Mouse (Mus musculus): ENCODE measurements around the gene Aqp7. TPM values are rescaled to one million over a fixed set of nuclear protein-coding genes. Genes with fewer than 3 reads are reported as not detected.

The Aqp7 gene
- not detected in 2 replicates for total RNA-seq (2014; fragmentation: Nextera tagmentation)
- not detected in 2 replicates for total RNA-seq (2017)
- polyA plus RNA-seq (2012), result not detected in 2 replicates

DNA sequence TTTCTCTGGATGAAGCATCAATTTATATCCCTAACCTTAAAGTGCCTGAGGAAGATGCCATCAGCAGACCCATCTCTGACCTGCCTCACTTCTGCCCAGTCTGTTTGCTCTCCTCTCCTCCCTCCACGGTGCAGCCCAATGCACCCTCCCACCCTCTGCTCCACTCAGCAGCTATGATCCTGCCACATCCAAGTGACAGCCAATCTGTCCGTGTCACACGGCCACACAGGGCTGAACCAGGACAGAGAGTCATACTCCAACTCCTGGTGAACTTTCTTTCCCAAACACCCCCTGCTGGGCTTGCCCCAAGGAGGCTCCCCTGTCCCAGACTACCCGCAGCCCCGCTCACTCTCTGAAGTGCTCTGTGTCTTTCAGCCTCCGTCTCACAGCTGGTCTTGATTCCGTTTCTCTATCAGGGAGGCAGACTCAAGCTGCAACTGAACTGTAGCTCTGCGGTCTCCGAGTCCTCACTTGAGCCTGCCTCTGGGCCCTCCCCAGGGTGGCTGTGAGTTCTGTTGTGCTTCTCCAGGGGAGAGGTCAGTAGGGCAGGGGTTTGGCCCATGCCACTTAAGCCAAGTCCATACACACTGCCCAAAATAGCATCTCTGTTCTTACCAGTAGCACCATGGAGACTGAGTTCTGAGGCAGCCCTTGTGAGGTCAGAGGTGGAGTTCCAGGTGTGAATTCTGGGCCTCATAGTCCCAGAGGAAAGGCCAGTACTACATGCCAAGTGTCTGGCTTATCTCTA lies at the start of gene Aqp7:
Gene Aqp7, minus strand, starts transcription at position 616 of the 748 bp plus-strand sequence.
- DNase-seq (ENCODE audit: low spot score), result no peak
- Histone ChIP-seq H3K36me3 (replicated peaks) (no peaks in the 10 kb centered on the region), H3K9me3 (replicated peaks) (no peaks in the 10 kb centered on the region), H3K27me3 (ENCODE audit: insufficient read depth, low read length) (peaks cover 48% of the 10 kb centered on the region), H3K4me3 (ENCODE audit: low read depth, low read length) (no peak within 1 kb of the TSS), H3K4me1 (ENCODE audit: insufficient read depth, low read depth, low read length) (peaks cover 14% of the 10 kb centered on the region)
- ATAC-seq (ENCODE audit: extremely low read depth, insufficient number of reproducible peaks, low FRiP score, poor library complexity, severe bottlenecking), result no peak
- TF ChIP-seq GATA1 (IDR thresholded peaks at IDR 0.05; ENCODE audit: borderline replicate concordance, low read length) (no peak), TAL1 (conservative IDR thresholded peaks at IDR 0.05; ENCODE audit: low read depth, low read length) (no peak), CTCF (IDR thresholded peaks at IDR 0.05; ENCODE audit: low read depth, low read length) (no peak), GATA2 (IDR thresholded peaks at IDR 0.05; ENCODE audit: borderline replicate concordance, low read depth, low read length) (no peak), POLR2AphosphoS5 (IDR thresholded peaks at IDR 0.05; ENCODE audit: insufficient replicate concordance, low read depth, low read length) (no peak)

- DNase-seq (ENCODE audit: low spot score), result no peak
- H3K27me3 ChIP-seq (ENCODE audit: insufficient read depth, low read length), result peaks cover 15% of the 10 kb centered on the region
- H3K4me1 ChIP-seq (ENCODE audit: insufficient read depth, low read depth, low read length), result peaks cover 46% of the 10 kb centered on the region
Measured at GRCm38 (mm10) chr4:41097381-41097780, 49.4 kb upstream of the Aqp7 start.

DNA sequence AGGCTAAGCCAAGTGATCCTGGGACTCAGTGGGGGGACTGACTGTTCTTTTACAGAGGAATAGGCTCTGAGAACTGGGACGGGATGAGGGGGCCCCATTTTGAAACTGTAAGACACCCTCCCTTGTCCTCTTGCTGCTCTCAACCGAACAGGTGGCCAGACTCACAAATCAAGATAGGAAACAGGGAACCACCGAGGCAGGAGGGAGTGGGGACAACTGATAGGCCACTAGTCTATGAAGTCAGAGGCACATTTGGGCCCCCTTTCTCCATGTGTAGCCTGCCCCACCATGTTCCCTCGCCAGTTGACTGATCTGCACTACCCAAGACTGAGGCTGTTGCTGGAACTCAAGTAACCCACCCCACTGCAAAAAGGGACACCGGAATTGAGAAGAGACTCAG lies 48.9 kb upstream of the Aqp7 start:
- Histone ChIP-seq H3K4me3 (ENCODE audit: low read depth, low read length) (peak overlapping the region; percentile 72; the same call in 1 of the 2 replicates), H3K27me3 (ENCODE audit: insufficient read depth, low read length) (peaks cover 10% of the 10 kb centered on the region), H3K36me3 (replicated peaks) (peaks cover 16% of the 10 kb centered on the region), H3K9me3 (replicated peaks) (no peaks in the 10 kb centered on the region), H3K4me1 (ENCODE audit: insufficient read depth, low read depth, low read length) (peaks cover 50% of the 10 kb centered on the region)
- ATAC-seq (ENCODE audit: extremely low read depth, insufficient number of reproducible peaks, low FRiP score, poor library complexity, severe bottlenecking) (no peak), DNase-seq (ENCODE audit: low spot score) (peak; percentile 46)
- TF ChIP-seq TAL1 (conservative IDR thresholded peaks at IDR 0.05; ENCODE audit: low read depth, low read length) (peak; percentile 28; the same call in 1 of the 2 replicates), CTCF (IDR thresholded peaks at IDR 0.05; ENCODE audit: low read depth, low read length) (no peak), GATA2 (IDR thresholded peaks at IDR 0.05; ENCODE audit: borderline replicate concordance, low read depth, low read length) (no peak), POLR2AphosphoS5 (IDR thresholded peaks at IDR 0.05; ENCODE audit: insufficient replicate concordance, low read depth, low read length) (no peak)

More at GRCm38 (mm10) chr4:41097381-41097780, 49.4 kb upstream of the Aqp7 start:
- Histone ChIP-seq H3K36me3 (replicated peaks) (peaks cover 16% of the 10 kb centered on the region), H3K9me3 (replicated peaks) (no peaks in the 10 kb centered on the region), H3K4me3 (ENCODE audit: low read depth, low read length) (peak overlapping the region; percentile 72; the same call in 1 of the 2 replicates)
- ATAC-seq (ENCODE audit: extremely low read depth, insufficient number of reproducible peaks, low FRiP score, poor library complexity, severe bottlenecking), result no peak
- TF ChIP-seq GATA2 (IDR thresholded peaks at IDR 0.05; ENCODE audit: borderline replicate concordance, low read depth, low read length), result no peak
- no peak for TF ChIP-seq POLR2AphosphoS5 (IDR thresholded peaks at IDR 0.05; ENCODE audit: insufficient replicate concordance, low read depth, low read length)
- TF ChIP-seq TAL1 (conservative IDR thresholded peaks at IDR 0.05; ENCODE audit: low read depth, low read length), result no peak
- TF ChIP-seq CTCF (IDR thresholded peaks at IDR 0.05; ENCODE audit: low read depth, low read length), result no peak
- TF ChIP-seq GATA1 (IDR thresholded peaks at IDR 0.05; ENCODE audit: borderline replicate concordance, low read length), result no peak

GRCm38 (mm10) chr4:41096169-41096568 lies 48.2 kb upstream of the Aqp7 start:
- Histone ChIP-seq H3K27me3 (ENCODE audit: insufficient read depth, low read length) (peaks cover 6% of the 10 kb centered on the region; the same call in 1 of the 2 replicates), H3K4me3 (ENCODE audit: low read depth, low read length) (peak overlapping the region; percentile 44; the same call in 1 of the 2 replicates), H3K4me1 (ENCODE audit: insufficient read depth, low read depth, low read length) (peaks cover 49% of the 10 kb centered on the region), H3K36me3 (replicated peaks) (peaks cover 16% of the 10 kb centered on the region), H3K9me3 (replicated peaks) (no peaks in the 10 kb centered on the region)
- TF ChIP-seq TAL1 (conservative IDR thresholded peaks at IDR 0.05; ENCODE audit: low read depth, low read length), result no peak
- DNase-seq (ENCODE audit: low spot score) (no peak), ATAC-seq (ENCODE audit: extremely low read depth, insufficient number of reproducible peaks, low FRiP score, poor library complexity, severe bottlenecking) (no peak)

DNA sequence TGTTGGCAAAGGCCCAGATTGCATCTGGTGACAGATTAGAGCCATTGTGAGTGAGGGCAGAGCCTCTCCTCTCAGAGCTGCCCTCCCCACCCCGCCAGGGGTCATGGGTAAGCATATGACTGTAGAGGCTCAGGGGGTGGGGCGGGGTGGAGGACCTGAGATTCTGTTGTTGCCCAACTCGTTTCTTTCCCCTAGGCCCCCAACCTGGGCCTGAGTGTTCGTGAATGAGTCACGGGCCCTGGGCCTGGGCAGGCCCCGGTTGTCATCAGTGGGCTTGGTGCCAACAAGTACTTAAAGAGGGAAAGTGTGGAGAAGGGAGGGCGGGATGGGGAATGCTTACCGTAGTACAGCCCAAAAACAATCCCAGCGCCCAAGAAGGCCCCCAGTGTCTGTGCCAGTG lies 46.4 kb upstream of the Aqp7 start:
- ATAC-seq (ENCODE audit: extremely low read depth, insufficient number of reproducible peaks, low FRiP score, poor library complexity, severe bottlenecking), result no peak
- peaks cover 4% of the 10 kb centered on the region; the same call in 1 of the 2 replicates for H3K27me3 ChIP-seq (ENCODE audit: insufficient read depth, low read length)

DNA sequence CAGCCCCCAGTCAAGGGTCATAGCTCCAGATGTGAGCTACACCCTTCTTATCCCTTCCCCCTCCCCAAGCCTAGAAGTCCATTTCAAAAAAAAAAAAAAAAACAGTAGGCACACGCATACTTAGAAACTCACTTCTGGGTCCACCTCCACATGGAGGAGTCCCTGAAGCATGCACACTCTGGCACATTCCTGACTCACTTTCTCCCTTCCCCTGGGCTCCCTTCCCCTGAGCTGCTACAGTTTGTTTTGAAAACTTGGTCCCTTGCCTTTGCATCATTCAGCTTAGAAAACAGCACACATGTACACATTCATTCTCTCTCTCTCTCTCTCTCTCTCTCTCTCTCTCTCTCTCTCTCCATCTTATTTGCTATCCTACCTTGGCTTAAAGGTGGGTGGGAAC lies 45.0 kb upstream of the Aqp7 start:
- ATAC-seq (ENCODE audit: extremely low read depth, insufficient number of reproducible peaks, low FRiP score, poor library complexity, severe bottlenecking) (no peak), DNase-seq (ENCODE audit: low spot score) (no peak)
- no peak overlapping the region for H3K4me3 ChIP-seq (ENCODE audit: low read depth, low read length)
- H3K9me3 ChIP-seq (replicated peaks), result no peaks in the 10 kb centered on the region
- peaks cover 69% of the 10 kb centered on the region for H3K4me1 ChIP-seq (ENCODE audit: insufficient read depth, low read depth, low read length)
- no peaks in the 10 kb centered on the region for H3K27me3 ChIP-seq (ENCODE audit: insufficient read depth, low read length)
- TF ChIP-seq POLR2AphosphoS5 (IDR thresholded peaks at IDR 0.05; ENCODE audit: insufficient replicate concordance, low read depth, low read length) (no peak), GATA1 (IDR thresholded peaks at IDR 0.05; ENCODE audit: borderline replicate concordance, low read length) (no peak), GATA2 (IDR thresholded peaks at IDR 0.05; ENCODE audit: borderline replicate concordance, low read depth, low read length) (no peak), TAL1 (conservative IDR thresholded peaks at IDR 0.05; ENCODE audit: low read depth, low read length) (no peak), CTCF (IDR thresholded peaks at IDR 0.05; ENCODE audit: low read depth, low read length) (no peak)
- H3K36me3 ChIP-seq (replicated peaks), result peaks cover 16% of the 10 kb centered on the region

More for the DNA sequence above, 46.4 kb upstream of the Aqp7 start:
- Histone ChIP-seq H3K4me3 (ENCODE audit: low read depth, low read length) (no peak overlapping the region), H3K36me3 (replicated peaks) (peaks cover 16% of the 10 kb centered on the region), H3K4me1 (ENCODE audit: insufficient read depth, low read depth, low read length) (peaks cover 64% of the 10 kb centered on the region), H3K9me3 (replicated peaks) (no peaks in the 10 kb centered on the region)
- TF ChIP-seq CTCF (IDR thresholded peaks at IDR 0.05; ENCODE audit: low read depth, low read length) (no peak), GATA2 (IDR thresholded peaks at IDR 0.05; ENCODE audit: borderline replicate concordance, low read depth, low read length) (no peak), GATA1 (IDR thresholded peaks at IDR 0.05; ENCODE audit: borderline replicate concordance, low read length) (no peak), TAL1 (conservative IDR thresholded peaks at IDR 0.05; ENCODE audit: low read depth, low read length) (no peak), POLR2AphosphoS5 (IDR thresholded peaks at IDR 0.05; ENCODE audit: insufficient replicate concordance, low read depth, low read length) (no peak)
- no peak for DNase-seq (ENCODE audit: low spot score)
